Mouse (Mus musculus) gastrocnemius, postnatal 10 days (tissue): ENCODE results near the gene Snn. TPM values are rescaled to one million over a fixed set of nuclear protein-coding genes. Genes with fewer than 3 reads are reported as not detected.

Source experiments
- DNase-seq: peaks from one replicate; pipeline ENCODE4 v3.0.0; 2021; ENCODE audit warnings: mixed read lengths
- total RNA-seq, 2 experiments: library from RNA; stranded (reverse); gene quantifications; 2 replicates each; pipeline ENCODE4 v1.2.3; 2021

Snn gene
- total RNA-seq, 2 experiments from 2014 or later: 14.1 to 17.6 TPM

GRCm38 (mm10) chr16:11047130-11047529 lies 13.6 kb upstream of the Snn start:
- no peak for DNase-seq

GRCm38 (mm10) chr16:11050226-11050625 lies 10.5 kb upstream of the Snn start:
- DNase-seq: no peak

- no peak for DNase-seq
Observed at GRCm38 (mm10) chr16:11051134-11051533, 9.6 kb upstream of the Snn start.

GRCm38 (mm10) chr16:11054409-11054808 lies 6.3 kb upstream of the Snn start:
- no peak for DNase-seq

- DNase-seq: no peak
Observed at GRCm38 (mm10) chr16:11054871-11055270, 5.9 kb upstream of the Snn start.

- DNase-seq: no peak
Observed at GRCm38 (mm10) chr16:11055916-11056315, 4.8 kb upstream of the Snn start.

GRCm38 (mm10) chr16:11062794-11063721 lies 2.3 kb downstream of the Snn start:
- DNase-seq: peak; percentile 87

GRCm38 (mm10) chr16:11064341-11064740 lies 3.6 kb downstream of the Snn start:
- DNase-seq: no peak

GRCm38 (mm10) chr16:11064742-11065141 lies 4.0 kb downstream of the Snn start:
- no peak for DNase-seq

GRCm38 (mm10) chr16:11065431-11065830 lies 4.7 kb downstream of the Snn start:
- DNase-seq: no peak

GRCm38 (mm10) chr16:11066029-11066832 lies 5.5 kb downstream of the Snn start, which contains the start of gene Litaf:
Litaf (minus strand) TSS chr16:11066157.
- DNase-seq: peak; percentile 97

- DNase-seq: peak; percentile 70
Observed at GRCm38 (mm10) chr16:11066833-11067191, 6.1 kb downstream of the Snn start.

- DNase-seq: no peak
Observed at GRCm38 (mm10) chr16:11068666-11069065, 7.9 kb downstream of the Snn start.

- DNase-seq: no peak
Observed at GRCm38 (mm10) chr16:11069271-11069670, 8.5 kb downstream of the Snn start.

GRCm38 (mm10) chr16:11069710-11070420 lies 9.1 kb downstream of the Snn start:
- DNase-seq: no peak

GRCm38 (mm10) chr16:11071176-11071575 lies 10.4 kb downstream of the Snn start:
- DNase-seq: peak; percentile 62

GRCm38 (mm10) chr16:11071887-11072286 lies 11.1 kb downstream of the Snn start:
- no peak for DNase-seq

- no peak for DNase-seq
Observed at GRCm38 (mm10) chr16:11072454-11072853, 11.7 kb downstream of the Snn start.

GRCm38 (mm10) chr16:11073060-11073459 lies 12.3 kb downstream of the Snn start:
- DNase-seq: no peak

- DNase-seq: no peak
Observed at GRCm38 (mm10) chr16:11077601-11078201, 17.0 kb downstream of the Snn start.

- no peak for DNase-seq
Observed at GRCm38 (mm10) chr16:11078216-11078869, 17.6 kb downstream of the Snn start.

- no peak for DNase-seq
Observed at GRCm38 (mm10) chr16:11084181-11084580, 23.4 kb downstream of the Snn start.
